Mouse (Mus musculus) MEL (cell line): Measurements from ENCODE around the gene Sp2. TPM values are rescaled to one million over a fixed set of nuclear protein-coding genes. Genes with fewer than 3 reads are reported as not detected.

Experiments used
- DNase-seq: peaks from one replicate; pipeline ENCODE4 v3.0.0; 2011; ENCODE audit warnings: low read depth, low spot score
- H3K27ac ChIP-seq: 2 replicates; pipeline ENCODE4 v1.5.1; 2012; ENCODE audit warnings: low read depth, mild to moderate bottlenecking, control low read depth, low read length, moderate library complexity; ENCODE audit not compliant: control insufficient read depth
- H3K27me3 ChIP-seq, 2 experiments: fragments of 150-350 bp in 1 of 2; sonication (generic) in 1 of 2; 2 replicates each; pipeline ENCODE4 v1.6.1; 2012; ENCODE audit warnings: low read length in 2 of 2, mild to moderate bottlenecking in 2 of 2, improper control_type of control experiment in 1 of 2, moderate library complexity in 1 of 2; ENCODE audit not compliant: insufficient read depth in 2 of 2, control insufficient read depth in 1 of 2
- H3K36me3 ChIP-seq, 2 experiments: 2 replicates each; pipeline ENCODE4 v1.6.1; 2012 to 2014; ENCODE audit warnings: low read length in 2 of 2, improper control_type of control experiment in 1 of 2, inconsistent platforms in 1 of 2, mild to moderate bottlenecking in 1 of 2; ENCODE audit not compliant: insufficient read depth in 2 of 2, control insufficient read depth in 1 of 2
- H3K4me1 ChIP-seq, 2 experiments: fragments of 150-350 bp in 1 of 2; sonication (generic) in 1 of 2; 2 replicates each; pipeline ENCODE4 v1.6.1; 2012; ENCODE audit warnings: low read length in 2 of 2, improper control_type of control experiment in 1 of 2, mild to moderate bottlenecking in 1 of 2; ENCODE audit not compliant: insufficient read depth in 2 of 2, control insufficient read depth in 1 of 2
- H3K4me3 ChIP-seq, 2 experiments: fragments of 150-350 bp in 1 of 2; sonication (generic) in 1 of 2; 2 replicates each; pipeline ENCODE4 v1.5.1; 2012; ENCODE audit warnings: low read depth in 2 of 2, low read length in 2 of 2, mild to moderate bottlenecking in 2 of 2, moderate library complexity in 2 of 2, control low read depth in 1 of 2, improper control_type of control experiment in 1 of 2; ENCODE audit not compliant: control insufficient read depth in 1 of 2, insufficient read depth in 1 of 2
- H3K79me2 ChIP-seq: 2 replicates; pipeline ENCODE4 v1.6.1; 2012; ENCODE audit warnings: mild to moderate bottlenecking, low read length, moderate library complexity; ENCODE audit not compliant: control insufficient read depth, poor library complexity, insufficient read depth
- H3K9ac ChIP-seq: 2 replicates; pipeline ENCODE4 v1.6.1; 2012; ENCODE audit warnings: low read depth, mild to moderate bottlenecking, control low read depth, low read length, moderate library complexity; ENCODE audit not compliant: control insufficient read depth, poor library complexity, severe bottlenecking
- H3K9me3 ChIP-seq: fragments of 150-350 bp; sonication (generic); replicated peaks from 2 replicates; pipeline ENCODE4 v1.6.1; 2012; ENCODE audit warnings: mild to moderate bottlenecking, low read length, improper control_type of control experiment, moderate library complexity; ENCODE audit not compliant: insufficient read depth
- CHD1 ChIP-seq: IDR thresholded peaks from 2 replicates; pipeline ENCODE4 v1.6.1; 2012; ENCODE audit warnings: low read depth, mild to moderate bottlenecking, inconsistent platforms, low read length, improper control_type of control experiment
- CTCF ChIP-seq, 3 experiments: IDR thresholded peaks in 2 of 3; conservative IDR thresholded peaks in 1 of 3; 2 replicates each; pipeline ENCODE4 v1.5.1; 2011 to 2012; ENCODE audit warnings: low read length in 3 of 3, low read depth in 2 of 3, mild to moderate bottlenecking in 2 of 3, improper control_type of control experiment in 1 of 3, inconsistent platforms in 1 of 3, mixed read lengths in 1 of 3, moderate library complexity in 1 of 3; ENCODE audit not compliant: control insufficient read depth in 1 of 3, insufficient read depth in 1 of 3, poor library complexity in 1 of 3, severe bottlenecking in 1 of 3
- ELF1 ChIP-seq: IDR thresholded peaks from 2 replicates; pipeline ENCODE4 v1.6.1; 2014; ENCODE audit warnings: low read depth, mild to moderate bottlenecking, inconsistent platforms, low read length, improper control_type of control experiment, moderate library complexity
- ETS1 ChIP-seq: IDR thresholded peaks from 2 replicates; pipeline ENCODE4 v1.6.1; 2012; ENCODE audit warnings: low read depth, mild to moderate bottlenecking, inconsistent platforms, low read length, improper control_type of control experiment, moderate library complexity
- GATA1 ChIP-seq: IDR thresholded peaks from 2 replicates; pipeline ENCODE4 v1.6.1; 2011; ENCODE audit warnings: low read depth, low read length, improper control_type of control experiment
- MAX ChIP-seq: IDR thresholded peaks from 2 replicates; pipeline ENCODE4 v1.6.1; 2011; ENCODE audit warnings: low read length, improper control_type of control experiment
- MAZ ChIP-seq: IDR thresholded peaks from 2 replicates; pipeline ENCODE4 v1.6.1; 2012; ENCODE audit warnings: low read depth, mild to moderate bottlenecking, inconsistent platforms, low read length, improper control_type of control experiment
- MXI1 ChIP-seq: IDR thresholded peaks from 2 replicates; pipeline ENCODE4 v1.6.1; 2011; ENCODE audit warnings: mild to moderate bottlenecking, low read depth, low read length, improper control_type of control experiment
- MYB ChIP-seq: IDR thresholded peaks from 2 replicates; pipeline ENCODE4 v1.6.1; 2011; ENCODE audit warnings: mild to moderate bottlenecking, low read depth, low read length, improper control_type of control experiment
- NELFE ChIP-seq: IDR thresholded peaks from 2 replicates; pipeline ENCODE4 v1.6.1; 2011; ENCODE audit warnings: low read depth, low read length, improper control_type of control experiment
- POLR2AphosphoS2 ChIP-seq: IDR thresholded peaks from 2 replicates; pipeline ENCODE4 v1.6.1; 2011; ENCODE audit warnings: low read length, improper control_type of control experiment
- POLR2AphosphoS5 ChIP-seq: IDR thresholded peaks from 2 replicates; pipeline ENCODE4 v1.6.1; 2012; ENCODE audit warnings: low read depth, borderline replicate concordance, mild to moderate bottlenecking, inconsistent platforms, low read length, moderate library complexity, mixed read lengths
- RAD21 ChIP-seq: IDR thresholded peaks from 2 replicates; pipeline ENCODE4 v1.6.1; 2011; ENCODE audit warnings: mild to moderate bottlenecking, low read depth, low read length, improper control_type of control experiment
- RCOR1 ChIP-seq: IDR thresholded peaks from 2 replicates; pipeline ENCODE4 v1.6.1; 2012; ENCODE audit warnings: low read depth, mild to moderate bottlenecking, inconsistent platforms, low read length, improper control_type of control experiment
- SMC3 ChIP-seq: IDR thresholded peaks from 2 replicates; pipeline ENCODE4 v1.6.1; 2011; ENCODE audit warnings: low read depth, low read length, improper control_type of control experiment
- TBP ChIP-seq: IDR thresholded peaks from 2 replicates; pipeline ENCODE4 v1.8.0; 2011; ENCODE audit warnings: low read depth, low read length, improper control_type of control experiment
- TCF12 ChIP-seq: IDR thresholded peaks from 2 replicates; pipeline ENCODE4 v1.6.1; 2014; ENCODE audit warnings: low read depth, mild to moderate bottlenecking, inconsistent platforms, low read length, improper control_type of control experiment, moderate library complexity
- USF1 ChIP-seq: IDR thresholded peaks from 2 replicates; pipeline ENCODE4 v1.6.1; 2014; ENCODE audit warnings: low read depth, mild to moderate bottlenecking, inconsistent platforms, low read length, improper control_type of control experiment, moderate library complexity
- USF2 ChIP-seq, 2 experiments: IDR thresholded peaks; 2 replicates each; pipeline ENCODE4 v1.6.1; 2011 to 2012; ENCODE audit warnings: improper control_type of control experiment in 2 of 2, low read length in 2 of 2, borderline replicate concordance in 1 of 2, inconsistent platforms in 1 of 2, low read depth in 1 of 2, mild to moderate bottlenecking in 1 of 2; ENCODE audit not compliant: insufficient read depth in 1 of 2
- ZC3H11A ChIP-seq: IDR thresholded peaks from 2 replicates; pipeline ENCODE4 v1.6.1; 2012; ENCODE audit warnings: low read depth, mild to moderate bottlenecking, inconsistent platforms, low read length, improper control_type of control experiment
- ZKSCAN1 ChIP-seq: IDR thresholded peaks from 2 replicates; pipeline ENCODE4 v1.6.1; 2012; ENCODE audit warnings: low read depth, mild to moderate bottlenecking, inconsistent platforms, low read length, improper control_type of control experiment, moderate library complexity
- polyA plus RNA-seq, 2 experiments: library from polyadenylated mRNA; stranded (reverse) in 1 of 2; unstranded in 1 of 2; fragments of >175 nt in 1 of 2; fragments of >200 nt in 1 of 2; gene quantifications; 2 replicates each; pipeline versions ENCODE4 v1.2.1 to v1.2.4; 2012; ENCODE audit warnings: low replicate concordance in 2 of 2, low read depth in 1 of 2; ENCODE audit not compliant: insufficient read length in 2 of 2, insufficient read depth in 1 of 2, missing spikeins in 1 of 2
- total RNA-seq: library from RNA; depleted of rRNA; stranded (reverse); fragments of 300-350 nt; gene quantifications from 2 replicates; pipeline ENCODE4 v1.2.3, GENCODE M21; 2012

Gene Sp2
- total and polyA plus RNA-seq, 3 experiments = 1.4 to 20.3 TPM; not detected in 1

- H3K27ac ChIP-seq = no peak overlapping the region
- peaks cover 20 to 37% of the 10 kb centered on the region in 2 experiments for H3K4me1 ChIP-seq
- H3K79me2 ChIP-seq = peaks cover 8% of the 10 kb centered on the region; the same call in 1 of the 2 replicates
- no peak for DNase-seq
- no peaks in the 10 kb centered on the region for H3K9me3 ChIP-seq
- H3K9ac ChIP-seq = no peak overlapping the region
- no peaks in the 10 kb centered on the region for H3K27me3 ChIP-seq
- H3K36me3 ChIP-seq = peaks cover 3 to 42% of the 10 kb centered on the region in 2 experiments
- TF ChIP-seq POLR2AphosphoS2 (no peak), TCF12 (no peak), TBP (no peak), USF2 (IDR thresholded peaks at IDR 0.05; ENCODE audit: borderline replicate concordance in 1 of 2, insufficient read depth in 1 of 2, low read depth in 1 of 2, low read length in 2 of 2) (no peak), POLR2AphosphoS5 (no peak), ELF1 (no peak), ZKSCAN1 (no peak)
- TF ChIP-seq, all 39 proteins: peak for 0
- no peak overlapping the region for H3K4me3 ChIP-seq
Observed at GRCm38 (mm10) chr11:96966172-96966571, 16.6 kb downstream of the Sp2 start.

- Histone ChIP-seq H3K9ac (no peak overlapping the region), H3K27me3 (no peaks in the 10 kb centered on the region), H3K9me3 (no peaks in the 10 kb centered on the region), H3K4me1 (peaks cover 10 to 18% of the 10 kb centered on the region in 2 experiments), H3K36me3 (peaks cover 7 to 21% of the 10 kb centered on the region in 2 experiments), H3K4me3 (no peak overlapping the region), H3K79me2 (no peaks in the 10 kb centered on the region; the same call in 1 of the 2 replicates), H3K27ac (no peak overlapping the region)
- TF ChIP-seq GATA1 = no peak
- TF ChIP-seq USF1 = no peak
- TF ChIP-seq CTCF (IDR thresholded peaks at IDR 0.05 in 2 of 3, conservative IDR thresholded peaks at IDR 0.05 in 1 of 3; ENCODE audit: control insufficient read depth in 1 of 3, insufficient read depth in 1 of 3, low read depth in 2 of 3, low read length in 3 of 3, poor library complexity in 1 of 3, severe bottlenecking in 1 of 3) = peak; percentile 79 to 90 (median 90)
- no peak for TF ChIP-seq MAX
- TF ChIP-seq ZKSCAN1 = no peak
- TF ChIP-seq NELFE = no peak
- TF ChIP-seq CHD1 = no peak
- TF ChIP-seq RCOR1 = no peak
- no peak for TF ChIP-seq MXI1
- peak; percentile 77 for TF ChIP-seq ZC3H11A
- no peak for TF ChIP-seq MAZ
- TF ChIP-seq ETS1 = no peak
- TF ChIP-seq TCF12 = no peak
- TF ChIP-seq RAD21 = peak; percentile 72
- TF ChIP-seq SMC3 = peak; percentile 93
- TF ChIP-seq MYB = no peak
- DNase-seq = peak; percentile 83
Observed at GRCm38 (mm10) chr11:96963580-96963979, 19.2 kb downstream of the Sp2 start.
